Mouse (Mus musculus) myocyte (in vitro differentiated cells): ENCODE measurements around the gene St8sia1.

Experiments used
- CEBPB ChIP-seq: IDR thresholded peaks from 2 replicates; pipeline ENCODE4 v1.6.1; 2011; ENCODE audit warnings: mild to moderate bottlenecking, moderate library complexity; ENCODE audit not compliant: poor library complexity, insufficient read depth, severe bottlenecking
- E2F4 ChIP-seq: IDR thresholded peaks from one replicate; pipeline ENCODE4 v1.6.1; 2011; ENCODE audit warnings: mild to moderate bottlenecking, control low read depth, moderate library complexity; ENCODE audit not compliant: insufficient read depth
- MAX ChIP-seq: IDR thresholded peaks from one replicate; pipeline ENCODE4 v1.6.1; 2011; ENCODE audit warnings: low read depth, mild to moderate bottlenecking, control low read depth
- MYOD1 ChIP-seq, 3 experiments: IDR thresholded peaks; one replicate each; pipeline ENCODE4 v1.6.1; 2011; ENCODE audit warnings: control low read depth in 2 of 3, low read depth in 2 of 3, mild to moderate bottlenecking in 2 of 3, moderate library complexity in 1 of 3; ENCODE audit not compliant: insufficient read length in 2 of 3, control insufficient read depth in 1 of 3
- MYOG ChIP-seq, 3 experiments: IDR thresholded peaks; one replicate each; pipeline ENCODE4 v1.6.1; 2011; ENCODE audit warnings: control low read depth in 2 of 3, low read depth in 2 of 3, mild to moderate bottlenecking in 2 of 3; ENCODE audit not compliant: insufficient read length in 2 of 3, control insufficient read depth in 1 of 3, insufficient read depth in 1 of 3
- POLR2A ChIP-seq: IDR thresholded peaks from one replicate; pipeline ENCODE4 v1.6.1; 2011; ENCODE audit warnings: low read depth, mild to moderate bottlenecking, control low read depth, moderate library complexity; ENCODE audit not compliant: insufficient read length
- POLR2AphosphoS2 ChIP-seq: IDR thresholded peaks from one replicate; pipeline ENCODE4 v1.6.1; 2011; ENCODE audit warnings: low read depth, control low read depth; ENCODE audit not compliant: insufficient read length
- REST ChIP-seq: IDR thresholded peaks from one replicate; pipeline ENCODE4 v1.6.1; 2011; ENCODE audit warnings: mild to moderate bottlenecking, control low read depth, moderate library complexity; ENCODE audit not compliant: insufficient read depth, insufficient read length
- USF1 ChIP-seq: IDR thresholded peaks from one replicate; pipeline ENCODE4 v1.6.1; 2011; ENCODE audit warnings: low read depth, mild to moderate bottlenecking, control low read depth, moderate library complexity

DNA sequence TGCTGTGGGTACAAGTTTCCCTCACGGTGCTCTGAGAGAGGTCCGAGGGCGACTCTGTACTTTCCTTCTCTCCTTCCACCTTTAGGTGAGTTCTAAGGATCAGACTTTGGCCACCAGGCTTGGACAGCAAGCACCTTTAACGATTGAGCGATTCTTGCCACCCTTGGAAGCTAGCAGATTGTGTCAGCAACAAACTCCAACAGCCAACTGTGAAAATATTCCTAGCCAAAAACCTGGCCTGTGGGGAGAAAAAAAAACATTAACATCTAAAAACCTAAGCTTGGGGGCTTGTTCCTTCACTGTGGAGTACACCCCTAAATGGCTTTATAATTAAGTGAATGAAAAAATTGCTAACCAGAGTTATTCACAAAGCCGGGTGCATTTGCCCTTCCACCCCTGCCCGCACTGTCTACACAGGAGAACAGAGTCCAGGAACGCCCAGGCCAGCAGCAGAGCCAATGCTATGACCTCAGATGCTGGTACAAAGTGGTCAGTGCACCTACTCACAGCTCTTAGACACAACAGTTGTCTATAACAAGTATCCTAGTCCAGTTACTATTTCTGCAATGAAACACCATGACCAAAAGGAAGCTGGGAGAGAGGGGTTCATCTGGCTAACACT, 83.3 kb downstream of the St8sia1 start:
- no peak for TF ChIP-seq POLR2A
- no peak for TF ChIP-seq CEBPB
- TF ChIP-seq POLR2AphosphoS2 = no peak
- no peak for TF ChIP-seq USF1
- no peak for TF ChIP-seq E2F4
- TF ChIP-seq REST = no peak
- TF ChIP-seq MYOG (IDR thresholded peaks at IDR 0.05; ENCODE audit: control insufficient read depth in 1 of 3, insufficient read depth in 1 of 3, insufficient read length in 2 of 3, low read depth in 2 of 3) = no peak
- TF ChIP-seq MYOD1 (IDR thresholded peaks at IDR 0.05; ENCODE audit: control insufficient read depth in 1 of 3, insufficient read length in 2 of 3, low read depth in 2 of 3) = no peak
- TF ChIP-seq MAX = no peak
